Comparison of ENCODE assay signal across 26 mouse cellular contexts in the genomic region with DNA sequence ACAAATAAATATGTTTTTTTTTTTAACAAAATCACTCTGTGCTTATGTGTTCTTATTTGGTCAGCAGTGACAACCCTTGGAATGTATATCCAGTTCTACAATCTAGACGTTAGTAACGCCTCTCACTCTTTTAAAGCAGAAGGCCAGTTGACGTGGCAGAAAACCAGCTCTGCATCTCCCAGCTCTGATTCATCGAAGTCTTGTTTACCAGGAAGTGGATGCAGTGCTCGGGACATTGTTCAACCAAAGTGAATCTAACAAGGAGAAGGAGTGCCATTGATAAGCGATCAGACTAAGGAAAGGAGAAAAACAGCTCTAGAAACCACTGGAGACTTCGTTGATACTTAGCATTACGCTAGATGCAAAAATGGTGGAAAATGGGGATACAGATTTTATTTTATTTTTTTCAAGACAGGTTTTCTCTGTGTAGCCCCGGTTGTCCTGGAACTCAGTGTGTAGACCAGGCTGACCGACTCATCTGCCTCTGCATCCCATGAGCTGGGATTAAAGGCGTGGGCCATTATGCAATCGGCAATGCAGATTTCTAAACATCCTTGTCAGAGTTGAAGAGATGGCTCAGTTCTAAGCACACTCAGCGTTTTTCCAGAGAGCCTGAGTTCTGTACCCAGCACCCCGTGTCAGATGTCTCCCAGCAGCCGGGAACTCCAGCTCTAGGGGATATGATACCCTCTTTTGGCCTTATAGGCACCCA. TPM values are rescaled to one million over a fixed set of nuclear protein-coding genes. Genes with fewer than 3 reads are reported as not detected.
A peak's percentile ranks its signal among the peaks of the same experiment; 100 is the strongest.
DNase-seq lines count a peak whose midpoint lies in the region; ATAC-seq and TF ChIP-seq lines count a peak whose summit lies in the region.
"Had no signal": no experiment of that assay in that cellular context is flagged by ENCODE, and none has a peak within 500 bp of the region (broad histone marks: within the 10 kb centered on the region; RNA-seq: fewer than 3 reads in every experiment).

No protein-coding gene starts in this region.

- peak; percentile 3 for TF ChIP-seq CTCF in Patski (IDR thresholded peaks at IDR 0.05)

- POLR2A ChIA-PET in Patski (lab: Charles Lee) = interaction anchor here (1.0 kb wide), 1 partner anchor 9 kb away, joined by 3 read pairs; no protein-coding TSS in a partner anchor

- in situ Hi-C loops in Patski (cut with MboI; ENCODE audit: low pct_unique_long_range_greater_than_20kb) = loop anchor here (10.0 kb wide), 2 partner anchors 278 to 528 kb away; no protein-coding TSS in a partner anchor

- peaks cover 14% of the 10 kb centered on the region for H3K27me3 ChIP-seq in Patski
- H3K27me3 ChIP-seq: CH12.LX; embryonic facial prominence, embryonic 12.5 days; neural tube, embryonic 12.5 days had no signal

- CTCF ChIA-PET in Patski (lab: Charles Lee) = interaction anchor here (1.1 to 1.8 kb wide), 4 partner anchors 55 to 325 kb away, joined by 3 to 7 read pairs (median 4); no protein-coding TSS in a partner anchor

- ATAC-seq in Patski = no peak
- peak; percentile 29; the same call in 1 of the 2 replicates for ATAC-seq in megakaryocyte progenitor cell, adult 5-6 weeks (replicated peaks; ENCODE audit: poor library complexity)
- ATAC-seq: forebrain, embryonic 14.5 days had no signal

- peak; percentile 9 to 58 for DNase-seq in urinary bladder, adult 18-20 months (ENCODE audit: low spot score in 2 of 2)
- DNase-seq in urinary bladder, adult 2 months (ENCODE audit: low spot score) = no peak
- DNase-seq in Patski (ENCODE audit: low read depth, low spot score) = no peak
- DNase-seq in embryo, embryonic 10.5 days (ENCODE audit: low spot score) = no peak
- DNase-seq in T-cell, adult 2 months (ENCODE audit: low spot score) = no peak
- no peak for DNase-seq in layer of hippocampus, postnatal 36 days
- DNase-seq: adrenal gland, postnatal 25 days; cerebellum, adult 8-10 months; cerebellum, postnatal 25 days; embryo, embryonic 11 days; gastrocnemius, postnatal 14 days; heart, adult 18-20 months; heart, postnatal 36 days; kidney, adult 2 months; kidney, postnatal 36 days; liver; lung, adult 2 months; right cerebral cortex, adult 18-20 months; spleen, adult 18-20 months; thymus, adult 2 months; thymus, postnatal 4 days had no signal

RNA-seq across cellular contexts. Expression of gene Strap, which starts 12.5 kb away (rescaled TPM):
- 47.0 and 50.1 TPM in 2 replicates for polyA plus RNA-seq in urinary bladder, adult 2 months (2012; rRNA removed)
- polyA plus RNA-seq in Patski (2021) = 142 TPM
- total RNA-seq in megakaryocyte progenitor cell, adult 5-6 weeks (2015) = 191 and 204 TPM in 2 replicates
- 168 and 172 TPM in 2 replicates for total RNA-seq in megakaryocyte progenitor cell, adult 5-6 weeks (2017)
- 100 to 1,000 TPM; 118 to 121 TPM for total RNA-seq in layer of hippocampus, postnatal 36 days (2021)

RNA-seq across cellular contexts. Expression of gene Dera, which starts 32.0 kb away (rescaled TPM):
- polyA plus RNA-seq in urinary bladder, adult 2 months (2012; rRNA removed) = 12.7 and 14.2 TPM in 2 replicates
- 17.5 TPM for polyA plus RNA-seq in Patski (2021)
- total RNA-seq in megakaryocyte progenitor cell, adult 5-6 weeks (2015) = 55.1 and 55.4 TPM in 2 replicates
- 58.5 and 71.7 TPM in 2 replicates for total RNA-seq in megakaryocyte progenitor cell, adult 5-6 weeks (2017)
- 1 to 10 TPM; 5.5 to 5.6 TPM for total RNA-seq in layer of hippocampus, postnatal 36 days (2021)

Comparison
In these comparisons a context has a peak if more than half of its experiments do, and no peak if none do; other contexts are left out.
1. DNase-seq: peak in urinary bladder, adult 18-20 months (2 of 2); none in urinary bladder, adult 2 months (single experiment), Patski (single experiment), embryo, embryonic 10.5 days (single experiment), T-cell, adult 2 months (single experiment) and layer of hippocampus, postnatal 36 days (0 of 2).
2. RNA of gene Dera, which starts 32.0 kb away (total RNA-seq): 55.1 to 71.7 TPM in megakaryocyte progenitor cell, adult 5-6 weeks; 5.5 to 5.6 TPM in layer of hippocampus, postnatal 36 days; every median in the first group is over 4 times any median in the second.